Mouse (Mus musculus): ENCODE results near the gene Lgalsl.

DNA sequence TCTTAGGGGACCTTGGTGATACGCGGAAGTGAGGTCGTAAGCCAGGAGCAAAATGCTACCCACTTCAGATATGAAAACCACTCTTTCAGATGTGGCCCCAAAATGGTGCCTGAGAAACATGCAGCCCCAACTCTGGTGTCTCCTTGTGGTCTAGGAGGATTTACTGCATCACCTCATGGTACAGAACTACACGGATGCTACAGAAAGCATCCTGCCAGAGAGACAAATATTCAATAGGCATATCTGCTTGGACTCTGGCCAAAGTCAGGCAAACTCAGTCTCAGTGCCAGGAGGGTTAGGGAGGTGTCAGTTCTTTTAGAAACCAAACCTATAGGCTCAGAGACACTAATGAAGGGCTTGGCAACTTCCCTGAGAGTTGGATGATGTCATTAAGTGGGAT lies 26.4 kb downstream of the Lgalsl start:
- TF ChIP-seq CTCF (IDR thresholded peaks at IDR 0.05; ENCODE audit: low read depth, low read length) (no peak), TAL1 (conservative IDR thresholded peaks at IDR 0.05; ENCODE audit: low read depth, low read length) (no peak)

All from G1E (cell line).